Mouse (Mus musculus) naive thymus-derived CD4-positive, alpha-beta T cell, adult 5 months (primary cell): ENCODE measurements around the gene Foxk2. TPM values are rescaled to one million over a fixed set of nuclear protein-coding genes. Genes with fewer than 3 reads are reported as not detected.

Experiments
- polyA plus RNA-seq: library from polyadenylated mRNA; unstranded; fragments of 100-300 nt; shearing (Covaris generic); gene quantifications from one replicate; pipeline ENCODE4 v1.2.1, GENCODE M21; 2017

Gene Foxk2
- 21.4 TPM for polyA plus RNA-seq

DNA sequence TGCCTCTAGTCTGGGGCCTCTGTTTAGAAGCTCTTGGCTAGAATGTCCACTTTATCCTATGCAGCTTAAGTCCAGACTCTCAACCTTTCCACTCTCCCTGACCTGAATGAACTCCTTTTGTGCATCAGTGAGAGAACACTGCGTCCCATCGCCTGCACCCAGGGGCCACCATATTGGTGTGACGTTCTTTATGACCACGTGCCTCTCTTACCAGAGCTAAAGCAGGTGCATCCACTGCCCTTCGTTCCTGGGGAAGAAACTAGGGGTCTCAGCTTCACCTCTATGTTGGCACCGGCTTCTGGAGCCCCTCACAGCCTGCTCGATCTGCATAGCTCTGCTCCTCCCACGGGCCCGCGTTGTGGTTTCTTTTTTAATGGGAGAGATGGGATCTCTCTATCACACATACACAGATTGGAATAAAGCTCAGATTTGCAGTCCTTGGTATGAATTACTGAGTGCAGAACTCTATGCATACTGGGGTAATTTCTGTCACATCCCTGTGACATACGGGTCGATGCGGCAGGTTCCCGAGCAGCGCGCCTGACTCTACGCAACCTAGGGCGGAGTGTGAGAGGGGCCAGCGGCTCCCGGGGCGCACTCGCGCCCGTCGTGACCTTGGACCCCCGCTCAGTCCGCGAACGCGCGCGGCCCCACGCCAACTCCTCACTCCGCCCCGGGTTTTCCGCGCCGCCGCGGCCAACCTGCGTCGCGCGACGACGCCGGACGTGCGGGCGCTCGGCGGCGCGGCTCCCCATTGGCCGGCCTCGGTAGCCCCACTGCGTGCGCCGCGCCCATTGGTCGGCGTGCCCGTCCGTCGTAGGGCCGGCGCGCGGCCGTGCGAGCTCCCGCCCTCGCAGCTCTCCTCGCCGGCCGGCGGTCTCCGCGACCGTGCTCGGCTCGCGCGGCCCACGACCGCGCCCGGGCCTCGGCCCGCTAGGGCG, at the start of gene Foxk2:
Gene Foxk2 (plus strand): TSS at position 831 of the 941 bp plus-strand sequence.

DNA sequence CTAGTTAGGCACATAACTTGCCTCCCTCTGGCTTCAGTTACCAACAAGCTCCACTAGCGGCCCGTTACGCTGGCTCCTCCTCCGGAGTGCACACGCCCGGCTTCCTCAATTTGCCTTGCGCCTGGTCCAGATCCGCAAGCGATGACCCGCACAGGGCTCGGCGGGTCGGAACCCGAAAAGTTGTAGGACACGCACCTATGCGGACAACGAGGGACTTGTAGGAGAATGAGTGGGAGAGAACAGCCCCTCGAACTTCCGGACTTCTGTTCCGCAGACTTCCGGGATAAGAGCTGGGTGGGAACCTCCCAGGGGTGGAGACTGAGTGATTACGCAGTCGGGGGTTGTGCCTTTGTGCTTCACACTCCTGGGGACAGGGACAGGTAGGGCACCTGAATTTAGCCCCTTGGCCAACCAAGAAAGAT, 30.8 kb upstream of the Foxk2 start, which contains the start of gene Cybc1:
Gene Cybc1 (minus strand): TSS at position 305 of the 422 bp plus-strand sequence.

DNA sequence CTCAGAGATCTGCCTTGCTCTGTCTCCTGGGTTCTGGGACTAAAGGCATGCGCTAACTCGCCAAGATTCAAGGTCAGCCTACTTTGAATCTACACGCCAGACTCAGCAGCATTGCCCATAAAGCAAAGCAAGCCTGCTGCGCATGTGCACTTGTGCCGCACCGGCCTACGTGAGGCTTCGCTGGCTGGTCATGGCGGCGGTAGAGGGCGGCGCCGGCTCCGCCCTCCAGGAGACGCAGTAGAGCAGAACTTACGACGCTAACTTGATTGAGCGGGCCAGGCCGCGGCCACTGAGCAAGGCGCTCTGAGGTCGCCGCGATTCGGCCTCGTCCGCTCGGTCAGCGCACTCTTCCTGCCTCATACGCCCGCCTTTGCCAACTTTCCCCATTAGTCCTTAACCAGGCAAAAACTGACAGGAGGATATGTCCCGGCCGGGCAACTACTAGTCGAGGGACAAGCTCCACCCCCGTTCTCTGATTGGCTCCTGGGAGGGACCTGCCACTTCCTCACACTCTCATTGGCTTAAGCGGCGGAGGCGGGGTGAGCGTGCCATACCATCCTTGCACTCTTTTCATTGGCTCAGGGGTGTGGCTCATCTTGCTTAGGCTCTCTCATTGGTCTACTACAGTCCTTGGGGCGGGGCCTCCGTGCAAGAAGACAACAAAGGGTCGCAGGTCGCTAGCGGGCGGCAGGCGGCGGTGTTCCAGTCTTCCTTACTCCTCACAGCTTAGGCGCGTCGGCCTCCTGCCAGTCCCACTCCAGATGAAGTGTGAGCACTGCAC, 23.0 kb upstream of the Foxk2 start, which contains the start of gene Narf:
Gene Narf (plus strand): TSS at position 690 of the 781 bp plus-strand sequence.

DNA sequence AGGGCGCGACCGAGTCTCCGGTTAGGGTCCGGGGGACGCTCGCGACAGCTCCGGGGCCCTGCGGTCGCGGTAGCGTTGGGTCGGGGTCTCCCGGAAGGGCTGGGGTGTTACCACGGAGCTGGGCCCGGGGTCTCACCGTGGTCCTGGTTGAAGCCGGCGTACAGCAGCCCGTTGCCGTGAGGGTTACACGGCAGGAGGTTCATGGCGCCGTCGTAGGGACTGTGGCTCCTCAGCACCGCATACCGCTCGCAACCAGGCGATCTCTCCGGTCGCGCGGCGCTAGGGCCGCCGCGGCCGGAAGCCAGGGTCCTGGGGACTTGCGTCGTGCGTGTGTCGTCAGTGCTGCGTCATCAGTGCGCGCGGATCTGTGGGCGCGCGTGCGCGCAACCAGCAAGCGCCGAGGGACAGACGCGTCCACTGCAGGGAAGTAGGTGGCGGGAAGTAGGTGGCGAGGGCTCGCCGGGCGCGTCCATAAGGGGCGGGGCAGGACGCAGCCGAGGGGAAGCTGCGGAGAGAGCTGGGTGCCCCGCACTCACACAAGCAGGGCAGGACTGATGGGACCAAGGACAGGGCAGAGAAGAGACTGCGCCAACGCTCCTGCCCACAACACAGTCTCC, 94.4 kb downstream of the Foxk2 start, which contains the start of gene Wdr45b:
Gene Wdr45b (minus strand): TSS at position 355 of the 617 bp plus-strand sequence.

Other genes starting within 250 kb of the Foxk2 start
- gene Cd7, start 220.6 kb upstream of the Foxk2 start, polyA plus RNA-seq, result 54.5 TPM
- gene Sectm1b, start 196.4 kb upstream of the Foxk2 start, polyA plus RNA-seq, result not detected
- gene Sectm1a, start 178.8 kb upstream of the Foxk2 start, polyA plus RNA-seq, result not detected
- gene Tex19.2, start 141.3 kb upstream of the Foxk2 start, polyA plus RNA-seq, result not detected
- gene Tex19.1, start 113.8 kb upstream of the Foxk2 start, polyA plus RNA-seq, result not detected
- not detected for gene Uts2r, start 99.7 kb upstream of the Foxk2 start, polyA plus RNA-seq
- 3.2 TPM for gene Hexdc, start 55.6 kb upstream of the Foxk2 start, polyA plus RNA-seq
- gene Ogfod3, start 55.3 kb upstream of the Foxk2 start, polyA plus RNA-seq, result 17.1 TPM
- 88.5 TPM for gene Cybc1, start 30.7 kb upstream of the Foxk2 start, polyA plus RNA-seq
- gene Narf, start 22.7 kb upstream of the Foxk2 start, polyA plus RNA-seq, result 33.2 TPM
- 77.7 TPM for gene Wdr45b, start 94.5 kb downstream of the Foxk2 start, polyA plus RNA-seq
- gene Rab40b, start 128.3 kb downstream of the Foxk2 start, polyA plus RNA-seq, result not detected
- 0.63 TPM for gene Fn3krp, start 161.4 kb downstream of the Foxk2 start, polyA plus RNA-seq
- gene Fn3k, start 174.9 kb downstream of the Foxk2 start, polyA plus RNA-seq, result not detected
- 36.6 TPM for gene Tbcd, start 192.0 kb downstream of the Foxk2 start, polyA plus RNA-seq